16 mouse cellular contexts compared by ENCODE assay signal in the genomic region with DNA sequence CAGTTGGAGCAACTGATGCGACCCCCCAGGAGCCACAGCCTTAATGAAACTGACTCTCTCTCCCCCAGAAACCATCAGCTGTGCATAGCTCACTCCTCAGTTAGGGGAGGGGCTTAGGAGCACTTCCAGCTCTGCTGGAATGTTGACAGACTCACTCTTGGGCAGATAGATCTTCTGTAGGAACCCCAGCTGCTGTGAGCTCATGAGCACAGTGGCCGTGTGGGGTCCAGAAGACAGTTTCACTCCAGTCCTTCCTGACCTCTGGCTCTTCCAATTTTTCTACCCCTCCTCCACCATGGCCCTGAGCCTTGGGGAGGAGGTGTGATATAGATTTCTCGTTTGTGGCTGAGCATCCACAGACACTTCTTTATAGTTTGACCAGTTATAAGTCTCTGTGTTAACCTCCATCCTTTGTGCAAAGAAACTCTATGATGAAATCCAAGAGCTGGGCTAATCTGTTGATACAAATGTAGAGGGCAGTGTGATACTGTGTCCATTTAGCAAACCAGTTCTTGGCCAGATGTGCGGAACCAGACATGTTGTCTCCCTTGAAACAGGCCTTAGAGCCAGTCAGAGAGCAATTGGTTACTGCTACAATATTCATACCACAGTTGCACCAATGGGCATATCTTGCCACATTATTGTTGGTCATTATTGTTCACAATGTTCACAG. TPM values are rescaled to one million over a fixed set of nuclear protein-coding genes. Genes with fewer than 3 reads are reported as not detected.
DNase-seq lines count a peak whose midpoint lies in the region; ATAC-seq and TF ChIP-seq lines count a peak whose summit lies in the region.
"Had no signal": no experiment of that assay in that cellular context is flagged by ENCODE, and none has a peak within 500 bp of the region (broad histone marks: within the 10 kb centered on the region; RNA-seq: fewer than 3 reads in every experiment).

No protein-coding gene starts in this region.

- H3K27me3 ChIP-seq in heart, embryonic 16.5 days (ENCODE audit: control insufficient read depth, insufficient read depth, low read length): no peaks in the 10 kb centered on the region
- no peaks in the 10 kb centered on the region for H3K27me3 ChIP-seq in heart, embryonic 11.5 days (ENCODE audit: control insufficient read depth, insufficient read depth, low read length)
- no peaks in the 10 kb centered on the region for H3K27me3 ChIP-seq in limb, embryonic 14.5 days (ENCODE audit: control insufficient read depth, insufficient read depth, low read length)
- H3K27me3 ChIP-seq in limb, embryonic 10.5 days (ENCODE audit: low read depth, poor library complexity, severe bottlenecking): no peaks in the 10 kb centered on the region
- H3K27me3 ChIP-seq: embryonic facial prominence, embryonic 15.5 days; forebrain, embryonic 15.5 days; liver, embryonic 12.5 days had no signal

- H3K27ac ChIP-seq in heart, embryonic 16.5 days (ENCODE audit: low read length): no peak overlapping the region; the same call in 1 of the 2 replicates
- H3K27ac ChIP-seq in heart, embryonic 11.5 days (ENCODE audit: low read depth, low read length): no peak overlapping the region
- H3K27ac ChIP-seq in limb, embryonic 14.5 days (replicated peaks; ENCODE audit: low read depth, low read length): no peak overlapping the region
- no peak overlapping the region for H3K27ac ChIP-seq in limb, embryonic 10.5 days
- H3K27ac ChIP-seq: embryonic facial prominence, embryonic 15.5 days; forebrain, embryonic 15.5 days; left cerebral cortex, adult 2 months; liver, embryonic 12.5 days had no signal

- ATAC-seq in heart, embryonic 16.5 days (replicated peaks; ENCODE audit: extremely low read depth, insufficient read depth, low FRiP score): peak; percentile 55
- ATAC-seq in heart, embryonic 11.5 days (replicated peaks; ENCODE audit: insufficient number of reproducible peaks, low FRiP score, low TSS enrichment): no peak
- ATAC-seq in limb, embryonic 14.5 days (ENCODE audit: low FRiP score, low read depth): 0 out of 2 replicates have a peak, but pooled peaks have one; percentile 23
- ATAC-seq: forebrain, embryonic 15.5 days; liver, embryonic 12.5 days had no signal

- H3K9ac ChIP-seq in heart, embryonic 16.5 days (ENCODE audit: low read length): no peak overlapping the region
- H3K9ac ChIP-seq in heart, embryonic 11.5 days (ENCODE audit: low read depth, low read length): no peak overlapping the region
- no peak overlapping the region for H3K9ac ChIP-seq in limb, embryonic 14.5 days (ENCODE audit: low read depth, low read length, severe bottlenecking)
- H3K9ac ChIP-seq: embryonic facial prominence, embryonic 15.5 days; forebrain, embryonic 15.5 days; liver, embryonic 12.5 days had no signal

- H3K36me3 ChIP-seq in heart, embryonic 16.5 days (ENCODE audit: control insufficient read depth, insufficient read depth): no peaks in the 10 kb centered on the region
- H3K36me3 ChIP-seq in heart, embryonic 11.5 days (ENCODE audit: control insufficient read depth, insufficient read depth, low read length): no peaks in the 10 kb centered on the region
- no peaks in the 10 kb centered on the region for H3K36me3 ChIP-seq in limb, embryonic 14.5 days (ENCODE audit: control insufficient read depth, insufficient read depth, low read length)
- H3K36me3 ChIP-seq in limb, embryonic 10.5 days: no peaks in the 10 kb centered on the region
- H3K36me3 ChIP-seq: embryonic facial prominence, embryonic 15.5 days; forebrain, embryonic 15.5 days; liver, embryonic 12.5 days had no signal

- no peak for TF ChIP-seq POLR2A in limb, embryonic 14.5 days (IDR thresholded peaks at IDR 0.05; ENCODE audit: borderline replicate concordance, extremely low read depth, insufficient read depth, insufficient read length)

- no peaks in the 10 kb centered on the region for H3K9me3 ChIP-seq in heart, embryonic 16.5 days (replicated peaks; ENCODE audit: control insufficient read depth, low read length)
- no peaks in the 10 kb centered on the region for H3K9me3 ChIP-seq in heart, embryonic 11.5 days (replicated peaks; ENCODE audit: control insufficient read depth, low read length)
- no peaks in the 10 kb centered on the region for H3K9me3 ChIP-seq in limb, embryonic 14.5 days (ENCODE audit: control insufficient read depth, low read length)
- no peaks in the 10 kb centered on the region for H3K9me3 ChIP-seq in limb, embryonic 10.5 days (replicated peaks)
- H3K9me3 ChIP-seq: embryonic facial prominence, embryonic 15.5 days; forebrain, embryonic 15.5 days; liver, embryonic 12.5 days had no signal

- DNase-seq in limb, embryonic 14.5 days (ENCODE audit: low spot score): peak; percentile 63
- DNase-seq in limb, embryonic 10.5 days (ENCODE audit: low spot score): no peak
- DNase-seq in adipocyte (ENCODE audit: low spot score): peak; percentile 68
- DNase-seq in lung, postnatal 4 days: peak; percentile 23 to 72
- no peak for DNase-seq in frontal cortex, postnatal 25 days (ENCODE audit: low spot score in 2 of 2)
- DNase-seq in testis, postnatal 14 days (ENCODE audit: low spot score): no peak
- DNase-seq: cerebellum, postnatal 14 days; retina, postnatal 1 day; thymus, postnatal 25 days had no signal

- H3K4me2 ChIP-seq in heart, embryonic 16.5 days (ENCODE audit: low read depth, low read length): no peak overlapping the region
- no peak overlapping the region for H3K4me2 ChIP-seq in heart, embryonic 11.5 days
- no peak overlapping the region for H3K4me2 ChIP-seq in limb, embryonic 14.5 days (replicated peaks; ENCODE audit: low read depth, low read length, severe bottlenecking)
- H3K4me2 ChIP-seq: embryonic facial prominence, embryonic 15.5 days; forebrain, embryonic 15.5 days; midbrain, embryonic 11.5 days had no signal

- H3K4me1 ChIP-seq in heart, embryonic 16.5 days (ENCODE audit: control insufficient read depth, insufficient read depth, low read length): peaks cover 7% of the 10 kb centered on the region; the same call in 1 of the 2 replicates
- 0 out of 2 replicates have a peak, but pooled peaks cover 3% of the 10 kb centered on the region for H3K4me1 ChIP-seq in heart, embryonic 11.5 days (ENCODE audit: control insufficient read depth, insufficient read depth, low read length)
- H3K4me1 ChIP-seq in limb, embryonic 14.5 days (ENCODE audit: control insufficient read depth, insufficient read depth, low read length): no peaks in the 10 kb centered on the region
- H3K4me1 ChIP-seq in limb, embryonic 10.5 days: no peaks in the 10 kb centered on the region
- H3K4me1 ChIP-seq: forebrain, embryonic 15.5 days had no signal

- no peak overlapping the region for H3K4me3 ChIP-seq in heart, embryonic 16.5 days (ENCODE audit: low read length)
- H3K4me3 ChIP-seq in heart, embryonic 11.5 days (ENCODE audit: low read depth, low read length): no peak overlapping the region
- H3K4me3 ChIP-seq in limb, embryonic 14.5 days (replicated peaks; ENCODE audit: low read length): no peak overlapping the region
- H3K4me3 ChIP-seq in limb, embryonic 10.5 days: no peak overlapping the region
- H3K4me3 ChIP-seq: embryonic facial prominence, embryonic 15.5 days; forebrain, embryonic 15.5 days; left cerebral cortex, adult 2 months; liver, embryonic 12.5 days had no signal

- 53% methylated on average over 4 of the region's 4 CpGs for WGBS in heart, embryonic 16.5 days
- 59% methylated on average over 4 of the region's 4 CpGs for WGBS in heart, embryonic 11.5 days (ENCODE audit: insufficient replicate concordance)
- 63% methylated on average over 4 of the region's 4 CpGs for WGBS in limb, embryonic 14.5 days
- WGBS in limb, embryonic 10.5 days: 77% methylated on average over 4 of the region's 4 CpGs

RNA-seq across cellular contexts. Expression of a gene that starts 35.2 kb away (rescaled TPM):
- polyA plus RNA-seq in heart, embryonic 16.5 days (2015; fragmentation: Nextera tagmentation; extraction: Ambion mirVana): 18.5 and 44.7 TPM in 2 replicates
- polyA plus RNA-seq in heart, embryonic 11.5 days (2014; fragmentation: Nextera tagmentation; extraction: Ambion mirVana): 7.1 and 8.2 TPM in 2 replicates
- 8.1 and 11.7 TPM in 2 replicates for polyA plus RNA-seq in limb, embryonic 14.5 days (2012; rRNA removed)
- 5.4 and 5.7 TPM in 2 replicates for polyA plus RNA-seq in limb, embryonic 14.5 days (2014; fragmentation: Nextera tagmentation; extraction: Ambion mirVana)
- polyA plus RNA-seq in limb, embryonic 10.5 days (2016; fragmentation: Nextera tagmentation; extraction: Ambion mirVana): 2.2 and 2.7 TPM in 2 replicates

Comparison
In these comparisons a context has a peak if more than half of its experiments do, and no peak if none do; other contexts are left out.
1. DNase-seq: peak in limb, embryonic 14.5 days (single experiment), adipocyte (single experiment) and lung, postnatal 4 days (2 of 2); none in limb, embryonic 10.5 days (single experiment), frontal cortex, postnatal 25 days (0 of 2) and testis, postnatal 14 days (single experiment).